Mouse (Mus musculus) hindbrain, postnatal 0 days (tissue): ENCODE measurements around the gene Gm14151. TPM values are rescaled to one million over a fixed set of nuclear protein-coding genes. Genes with fewer than 3 reads are reported as not detected.

Experiments
- ATAC-seq: fragments of 200-750 bp; cut with Nextera tagmentation; 2 replicates; pipeline ENCODE4 v1.8.0; 2017; ENCODE audit warnings: mild to moderate bottlenecking, moderate TSS enrichment, moderate library complexity
- DNase-seq: peaks from one replicate; pipeline ENCODE4 v3.0.0-alpha.2; 2015; ENCODE audit warnings: low spot score
- H3K27ac ChIP-seq: fragments of 300-500 bp; sonication (generic); 2 replicates; pipeline ENCODE4 v1.5.1; 2014; ENCODE audit warnings: mild to moderate bottlenecking
- H3K27me3 ChIP-seq: fragments of 300-500 bp; sonication (generic); 2 replicates; pipeline ENCODE4 v1.6.1; 2014; ENCODE audit warnings: low read length, mixed read lengths; ENCODE audit not compliant: insufficient read depth
- H3K36me3 ChIP-seq: fragments of 300-500 bp; sonication (generic); 2 replicates; pipeline ENCODE4 v1.6.1; 2014; ENCODE audit warnings: low read length, mixed read lengths; ENCODE audit not compliant: insufficient read depth
- H3K4me1 ChIP-seq: fragments of 300-500 bp; sonication (generic); 2 replicates; pipeline ENCODE4 v1.6.1; 2014; ENCODE audit warnings: antibody characterized with exemption, low read length, mixed read lengths; ENCODE audit not compliant: insufficient read depth
- H3K4me2 ChIP-seq: fragments of 300-500 bp; sonication (generic); 2 replicates; pipeline ENCODE4 v1.6.1; 2014; ENCODE audit warnings: low read depth, mild to moderate bottlenecking, low read length, moderate library complexity, mixed read lengths
- H3K4me3 ChIP-seq: fragments of 300-500 bp; sonication (generic); 2 replicates; pipeline ENCODE4 v1.5.1; 2014; ENCODE audit warnings: low read length
- H3K9ac ChIP-seq: fragments of 300-500 bp; sonication (generic); replicated peaks from 2 replicates; pipeline ENCODE4 v1.6.1; 2014; ENCODE audit warnings: mild to moderate bottlenecking, low read length, moderate library complexity, mixed read lengths
- H3K9me3 ChIP-seq: fragments of 300-500 bp; sonication (generic); 2 replicates; pipeline ENCODE4 v1.6.1; 2016; ENCODE audit warnings: low read length, mixed read lengths
- CTCF ChIP-seq: IDR thresholded peaks from 2 replicates; pipeline ENCODE4 v1.5.1; 2016; ENCODE audit warnings: antibody characterized with exemption, control low read depth, low read depth
- WGBS: fragments of 180-500 bp; shearing (Covaris S2); extraction: QIAGEN DNeasy Blood & Tissue Kit; methylation state at CpG from one replicate; pipeline ENCODE4 v1.1.7; 2014; 5-methylcytosine and 5-hydroxymethylcytosine counted together
- polyA plus RNA-seq: library from polyadenylated mRNA; unstranded; fragments of >200 nt; fragmentation: Nextera tagmentation; extraction: Ambion mirVana; gene quantifications from 2 replicates; pipeline ENCODE4 v1.2.1, GENCODE M21; 2015
- total RNA-seq: library from RNA; depleted of rRNA; stranded (reverse); fragments of >200 nt; gene quantifications from 2 replicates; pipeline ENCODE4 v1.2.3, GENCODE M21; 2014; rRNA removed

Gene Gm14151
- total and polyA plus RNA-seq, 2 experiments from 2014 or later = not detected

DNA sequence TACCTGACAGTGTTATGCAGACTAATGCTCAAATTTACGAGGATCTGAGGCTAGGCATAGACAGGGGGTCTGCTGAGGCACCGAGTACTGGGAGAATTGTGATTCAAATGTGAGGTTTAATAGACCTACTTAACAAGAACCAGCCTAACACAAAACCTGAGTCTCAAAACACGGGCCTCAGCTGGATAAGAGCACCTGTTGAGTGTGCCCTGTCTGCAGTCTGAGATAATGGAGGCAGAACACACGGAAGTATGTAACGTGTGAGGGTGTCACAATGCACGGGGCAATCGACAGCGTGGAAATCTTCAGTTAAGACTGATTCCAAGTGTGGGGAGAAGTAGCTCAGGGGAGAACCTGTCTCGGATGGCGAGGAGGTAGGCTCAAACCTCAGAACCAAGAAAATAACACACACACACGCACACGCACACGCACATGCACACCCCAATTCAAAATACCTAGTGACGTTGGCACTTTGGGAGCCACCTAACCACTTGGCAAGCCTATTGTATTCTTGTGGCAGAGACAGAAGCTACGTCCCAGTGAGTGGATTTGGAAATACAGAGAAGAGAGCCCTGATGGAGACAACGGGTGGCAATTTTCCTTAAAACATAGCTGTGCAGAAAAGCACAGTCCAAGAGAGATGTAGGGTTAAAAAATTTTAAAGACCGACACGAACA lies 54.1 kb downstream of the Gm14151 start:
- ATAC-seq (no peak), DNase-seq (no peak)
- Histone ChIP-seq H3K27me3 (no peaks in the 10 kb centered on the region), H3K4me2 (peak overlapping the region; percentile 85), H3K4me1 (0 out of 2 replicates have a peak, but pooled peaks cover 9% of the 10 kb centered on the region), H3K36me3 (no peaks in the 10 kb centered on the region), H3K9ac (peak overlapping the region; percentile 85), H3K4me3 (peak overlapping the region; percentile 80), H3K9me3 (no peaks in the 10 kb centered on the region), H3K27ac (peak overlapping the region; percentile 90)
- TF ChIP-seq CTCF = no peak
- WGBS = 56% methylated on average over 18 of the region's 18 CpGs

DNA sequence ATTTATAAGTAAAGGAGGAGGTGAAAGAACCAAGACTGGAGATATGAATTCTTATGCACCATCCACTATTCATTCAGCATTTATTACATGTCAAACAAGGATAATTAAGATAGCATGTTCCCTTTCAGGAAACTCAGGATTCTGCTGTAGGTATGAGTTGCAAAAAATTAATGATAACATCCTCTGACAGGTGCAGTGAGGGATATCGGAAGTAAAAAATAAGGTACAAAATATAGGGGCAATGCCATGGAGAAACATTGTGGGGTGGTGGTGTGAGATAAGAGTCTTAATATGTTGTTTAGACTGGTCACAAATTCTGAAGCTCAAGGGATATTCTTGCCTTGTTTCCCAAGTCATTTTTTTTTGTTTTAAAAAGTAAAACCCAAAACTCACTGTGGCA lies 54.9 kb downstream of the Gm14151 start:
- no peak for DNase-seq
- H3K9ac ChIP-seq = 0 out of 2 replicates have a peak overlapping the region, but pooled peaks have one; percentile 85
- WGBS = 96% methylated on average over 1 of the region's 1 CpGs
- H3K4me2 ChIP-seq = no peak overlapping the region
- no peak for TF ChIP-seq CTCF
- ATAC-seq = no peak
- no peaks in the 10 kb centered on the region for H3K36me3 ChIP-seq
- no peaks in the 10 kb centered on the region for H3K9me3 ChIP-seq
- H3K4me1 ChIP-seq = 0 out of 2 replicates have a peak, but pooled peaks cover 9% of the 10 kb centered on the region
- no peak overlapping the region for H3K27ac ChIP-seq
- no peaks in the 10 kb centered on the region for H3K27me3 ChIP-seq
- no peak overlapping the region for H3K4me3 ChIP-seq

Other genes with a start within 250 kb of the Gm14151 start
- 158 and 167 TPM in 2 replicates for gene Abhd12, start 187.6 kb downstream of the Gm14151 start, total RNA-seq
- 161 and 164 TPM in 2 replicates for gene Abhd12, start 187.6 kb downstream of the Gm14151 start, polyA plus RNA-seq
- 5.4 and 8.6 TPM in 2 replicates for gene Gins1, start 186.9 kb downstream of the Gm14151 start, total RNA-seq
- 12.7 and 14.9 TPM in 2 replicates for gene Gins1, start 186.9 kb downstream of the Gm14151 start, polyA plus RNA-seq
- gene Ninl, start 53.0 kb downstream of the Gm14151 start, total RNA-seq = 3.1 and 7.3 TPM in 2 replicates
- gene Ninl, start 53.0 kb downstream of the Gm14151 start, polyA plus RNA-seq = 2.7 and 3.2 TPM in 2 replicates
- 10.2 and 11.8 TPM in 2 replicates for gene Nanp, start 53.0 kb downstream of the Gm14151 start, total RNA-seq
- 39.0 and 39.3 TPM in 2 replicates for gene Nanp, start 53.0 kb downstream of the Gm14151 start, polyA plus RNA-seq
- not detected in 2 replicates for gene Gm14147, start 5.9 kb upstream of the Gm14151 start, total RNA-seq
- not detected in 2 replicates for gene Gm14147, start 5.9 kb upstream of the Gm14151 start, polyA plus RNA-seq